Comparison of ENCODE assay signal across 8 mouse cellular contexts in the genomic region with DNA sequence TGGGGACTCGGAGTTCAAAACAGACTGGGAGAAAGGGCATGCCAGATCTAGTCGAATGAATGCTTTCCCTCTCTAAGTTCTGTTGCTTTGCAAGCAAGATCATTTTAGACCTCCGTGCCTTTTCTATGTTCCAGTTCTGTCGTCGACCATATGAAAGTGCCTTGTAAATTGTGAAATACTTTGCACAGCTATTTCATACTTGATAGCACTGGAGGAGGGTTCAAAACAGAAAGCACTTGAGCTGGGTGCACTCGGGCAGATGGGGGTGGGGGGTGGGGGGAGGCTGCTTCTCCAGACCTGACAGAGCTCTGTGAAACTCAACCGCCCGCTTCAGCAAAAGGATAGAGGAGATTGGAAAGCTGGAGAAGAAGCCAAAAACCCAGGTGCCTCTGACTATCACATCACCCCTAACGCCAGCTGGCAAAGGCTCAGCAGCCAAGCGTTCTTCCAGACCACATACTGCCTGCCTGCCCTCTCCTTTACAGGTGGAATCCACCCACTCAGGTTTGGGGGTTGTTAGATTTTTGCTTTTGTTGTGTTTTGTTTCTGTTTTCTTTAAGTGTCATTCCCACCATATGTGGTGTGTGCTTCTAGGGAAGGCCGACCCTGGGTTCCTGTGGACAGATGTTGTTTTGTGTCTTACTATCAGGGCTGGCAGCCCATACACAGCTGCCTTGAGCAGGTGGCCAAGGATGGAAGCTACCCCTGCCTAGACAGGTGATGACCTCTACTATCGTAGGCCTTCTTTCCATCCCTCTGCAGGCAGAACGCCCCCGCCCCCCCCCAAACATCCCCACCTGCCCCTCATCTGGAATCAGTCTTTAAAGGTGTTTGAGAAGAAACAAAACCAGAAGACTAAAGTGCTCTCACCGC. TPM values are rescaled to one million over a fixed set of nuclear protein-coding genes. Genes with fewer than 3 reads are reported as not detected.
DNase-seq lines count a peak whose midpoint lies in the region; ATAC-seq and TF ChIP-seq lines count a peak whose summit lies in the region.

No protein-coding gene starts in this region.

- no peaks in the 10 kb centered on the region for H3K27me3 ChIP-seq in hindbrain, postnatal 0 days (ENCODE audit: insufficient read depth, low read length)
- H3K27me3 ChIP-seq in myocyte (ENCODE audit: control insufficient read depth, insufficient read depth, insufficient read length), result no peaks in the 10 kb centered on the region

- peak overlapping the region; percentile 96 for H3ac ChIP-seq in myocyte (ENCODE audit: control insufficient read depth, insufficient read length)

- peak overlapping the region; percentile 100 for H3K4me2 ChIP-seq in hindbrain, postnatal 0 days (ENCODE audit: low read depth, low read length)
- H3K4me2 ChIP-seq in myocyte (ENCODE audit: low read depth), result peak overlapping the region; percentile 77

- TF ChIP-seq CTCF in hindbrain, postnatal 0 days (IDR thresholded peaks at IDR 0.05; ENCODE audit: low read depth), result no peak

- no peak for TF ChIP-seq POLR2A in myocyte (IDR thresholded peaks at IDR 0.05; ENCODE audit: insufficient read length, low read depth)

- peaks cover 29% of the 10 kb centered on the region for H3K4me1 ChIP-seq in hindbrain, postnatal 0 days (ENCODE audit: insufficient read depth, low read length)

- peaks cover 37% of the 10 kb centered on the region for H3K79me2 ChIP-seq in myocyte (ENCODE audit: control insufficient read depth, insufficient read depth)

- no peak overlapping the region; the same call in 1 of the 2 replicates for H3K9ac ChIP-seq in hindbrain, postnatal 0 days (replicated peaks; ENCODE audit: low read length)

- H3K36me3 ChIP-seq in hindbrain, postnatal 0 days (ENCODE audit: insufficient read depth, low read length), result no peaks in the 10 kb centered on the region
- no peaks in the 10 kb centered on the region for H3K36me3 ChIP-seq in myocyte (ENCODE audit: control insufficient read depth, insufficient read depth)

- ATAC-seq in hindbrain, postnatal 0 days, result no peak

- 14% methylated on average over 15 of the region's 15 CpGs for WGBS in hindbrain, postnatal 0 days

- DNase-seq in cerebellum, adult 11-12 months, result peak; percentile 56
- no peak for DNase-seq in cerebellum, adult 8-10 months
- peak; percentile 31 for DNase-seq in thymus, postnatal 14 days
- no peak for DNase-seq in thymus, postnatal 36 days
- DNase-seq in hindbrain, postnatal 0 days (ENCODE audit: low spot score), result no peak
- no peak for DNase-seq in left cerebral cortex, adult 8-10 months (ENCODE audit: low spot score in 2 of 2)
- DNase-seq in right cerebral cortex, postnatal 14 days, result no peak

- no peaks in the 10 kb centered on the region for H3K9me3 ChIP-seq in hindbrain, postnatal 0 days (ENCODE audit: low read length)

- peak overlapping the region; percentile 83; the same call in 1 of the 2 replicates for H3K27ac ChIP-seq in hindbrain, postnatal 0 days

- H3K4me3 ChIP-seq in hindbrain, postnatal 0 days (ENCODE audit: low read length), result peak overlapping the region; percentile 63
- H3K4me3 ChIP-seq in myocyte, result peak overlapping the region; percentile 92

TF ChIP-seq in myocyte, 11 proteins besides CTCF, POLR2A, EP300 and RAD21:
- TF ChIP-seq MYOD1 (IDR thresholded peaks at IDR 0.05; ENCODE audit: control insufficient read depth in 1 of 3, insufficient read length in 2 of 3, low read depth in 2 of 3) (peak in 2 of 3 experiments; percentile 55 to 59), MAX (IDR thresholded peaks at IDR 0.05; ENCODE audit: low read depth) (no peak)

RNA-seq across cellular contexts. Expression of gene Smad3, which starts 1.9 kb away (rescaled TPM):
- 26.5 and 34.0 TPM in 2 replicates for total RNA-seq in hindbrain, postnatal 0 days (2014; rRNA removed)
- polyA plus RNA-seq in hindbrain, postnatal 0 days (2015; fragmentation: Nextera tagmentation; extraction: Ambion mirVana), result 7.2 and 7.5 TPM in 2 replicates
- 25.5 TPM for polyA plus RNA-seq in myocyte (2012; fragmentation: generic; extraction: Trizol)
- total RNA-seq in left cerebral cortex, adult 8-10 months (2022), result 10 to 100 TPM; 52.3 to 57.3 (median 56.8) TPM

Comparison
In these comparisons a context has a peak if more than half of its experiments do, and no peak if none do; other contexts are left out.
1. DNase-seq: peak in cerebellum, adult 11-12 months (single experiment) and thymus, postnatal 14 days (single experiment); none in cerebellum, adult 8-10 months (single experiment), thymus, postnatal 36 days (0 of 2), hindbrain, postnatal 0 days (single experiment), left cerebral cortex, adult 8-10 months (0 of 2) and right cerebral cortex, postnatal 14 days (single experiment).